Mouse (Mus musculus): ENCODE results near the gene Pomt1.

GRCm38 (mm10) chr2:32237571-32237970 lies 1.2 kb downstream of the Pomt1 start:
- no peak for TF ChIP-seq CTCF (IDR thresholded peaks at IDR 0.05; ENCODE audit: insufficient read depth, low read depth, low read length)
- TF ChIP-seq POLR2A (IDR thresholded peaks at IDR 0.05; ENCODE audit: insufficient read depth, low read depth, low read length) = no peak

Measured in olfactory bulb, adult 2 months (tissue).